Mouse (Mus musculus) left cerebral cortex, postnatal 4 days (tissue): ENCODE measurements at regions not wholly inside any gene's neighbourhood (a gene's known extent, or its start where the extent isn't known, plus 50 kb on each side); places are given as distances from the start of the nearest gene placed in this dataset.
A peak's percentile ranks its signal among the peaks of the same experiment; 100 is the strongest.
"Not testable (repeated sequence)": the region's sequence is repeated elsewhere in the genome, so short reads cannot be mapped to it uniquely, and the experiment has no call there.

Source experiments
- DNase-seq: peaks from one replicate; pipeline ENCODE4 v3.0.0-alpha.2; 2022
- intact Hi-C: fragments of 180-260 bp; cut with DNase I; formaldehyde crosslinking; loops from one replicate; pipeline ENCODE4 v1.15.1; 2025

GRCm38 (mm10) chr14:66493691-66494121, 484.7 kb upstream of the Gulo start:
- no peak for DNase-seq
- intact Hi-C loops: no loop called here

GRCm38 (mm10) chr14:66484751-66485150, 475.7 kb upstream of the Gulo start:
- DNase-seq, intact Hi-C loops: not testable (repeated sequence)

- intact Hi-C loops: no loop called here
- no peak for DNase-seq
Measured at GRCm38 (mm10) chr14:66479181-66479580, 470.2 kb upstream of the Gulo start.

GRCm38 (mm10) chr14:66478562-66478961, 469.6 kb upstream of the Gulo start:
- intact Hi-C loops: no loop called here
- DNase-seq: no peak

GRCm38 (mm10) chr14:66475026-66475425, 466.0 kb upstream of the Gulo start:
- intact Hi-C loops: no loop called here

GRCm38 (mm10) chr14:66473251-66473550, 464.2 kb upstream of the Gulo start:
- intact Hi-C loops: no loop called here
- DNase-seq: no peak

More at GRCm38 (mm10) chr14:66475026-66475425, 466.0 kb upstream of the Gulo start:
- DNase-seq: peak; percentile 29

- DNase-seq: no peak
- intact Hi-C loops: no loop called here
Measured at GRCm38 (mm10) chr14:66472537-66473250, 463.7 kb upstream of the Gulo start.

GRCm38 (mm10) chr14:66462081-66462480, 453.1 kb upstream of the Gulo start:
- no peak for DNase-seq
- intact Hi-C loops: no loop called here

- DNase-seq: no peak
- intact Hi-C loops: no loop called here
Measured at GRCm38 (mm10) chr14:66460795-66461194, 451.8 kb upstream of the Gulo start.

- intact Hi-C loops: no loop called here
- no peak for DNase-seq
Measured at GRCm38 (mm10) chr14:66458696-66459095, 449.7 kb upstream of the Gulo start.

GRCm38 (mm10) chr14:66457300-66457699, 448.3 kb upstream of the Gulo start:
- DNase-seq: no peak
- intact Hi-C loops: no loop called here

- DNase-seq: no peak
- intact Hi-C loops: no loop called here
Measured at GRCm38 (mm10) chr14:66452828-66453227, 443.8 kb upstream of the Gulo start.

- intact Hi-C loops: no loop called here
- no peak for DNase-seq
Measured at GRCm38 (mm10) chr14:66450351-66450750, 441.3 kb upstream of the Gulo start.

GRCm38 (mm10) chr14:66442576-66442975, 433.6 kb upstream of the Gulo start:
- intact Hi-C loops: no loop called here

GRCm38 (mm10) chr14:66441825-66442224, 432.8 kb upstream of the Gulo start:
- intact Hi-C loops: no loop called here
- DNase-seq: peak; percentile 42

More at GRCm38 (mm10) chr14:66442576-66442975, 433.6 kb upstream of the Gulo start:
- DNase-seq: no peak

- intact Hi-C loops: no loop called here
- DNase-seq: no peak
Measured at GRCm38 (mm10) chr14:66438572-66438971, 429.6 kb upstream of the Gulo start.

- DNase-seq: no peak
- intact Hi-C loops: no loop called here
Measured at GRCm38 (mm10) chr14:66438001-66438400, 429.0 kb upstream of the Gulo start.

GRCm38 (mm10) chr14:66431630-66432029, 422.6 kb upstream of the Gulo start:
- intact Hi-C loops: no loop called here
- DNase-seq: no peak

- intact Hi-C loops: no loop called here
- peak; percentile 31 for DNase-seq
Measured at GRCm38 (mm10) chr14:66424141-66424540, 415.1 kb upstream of the Gulo start.
